Mouse (Mus musculus) heart, embryonic 12.5 days (tissue): ENCODE measurements at regions not wholly inside any gene's neighbourhood (a gene's known extent, or its start where the extent isn't known, plus 50 kb on each side); places are given as distances from the start of the nearest gene placed in this dataset.

ENCODE experiments used
- ATAC-seq: fragments of 200-750 bp; cut with Nextera tagmentation; 2 replicates; pipeline ENCODE4 v1.8.0; 2017; ENCODE audit warnings: moderate TSS enrichment, moderate library complexity; ENCODE audit not compliant: insufficient number of reproducible peaks, low FRiP score
- H3K27ac ChIP-seq: fragments of 300-500 bp; sonication (generic); 2 replicates; pipeline ENCODE4 v1.5.1; 2016; ENCODE audit warnings: mild to moderate bottlenecking, moderate library complexity; ENCODE audit not compliant: poor library complexity, severe bottlenecking
- H3K27me3 ChIP-seq: fragments of 300-500 bp; sonication (generic); replicated peaks from 2 replicates; pipeline ENCODE4 v1.6.1; 2016; ENCODE audit warnings: mild to moderate bottlenecking, moderate library complexity
- H3K36me3 ChIP-seq: fragments of 300-500 bp; sonication (generic); 2 replicates; pipeline ENCODE4 v1.6.1; 2016; ENCODE audit warnings: mild to moderate bottlenecking, moderate library complexity
- H3K4me1 ChIP-seq: fragments of 300-500 bp; sonication (generic); replicated peaks from 2 replicates; pipeline ENCODE4 v1.6.1; 2016; ENCODE audit warnings: mild to moderate bottlenecking
- H3K4me2 ChIP-seq: fragments of 300-500 bp; sonication (generic); 2 replicates; pipeline ENCODE4 v1.6.1; 2016; ENCODE audit warnings: mild to moderate bottlenecking, moderate library complexity
- H3K4me3 ChIP-seq: fragments of 300-500 bp; sonication (generic); 2 replicates; pipeline ENCODE4 v1.5.1; 2016; ENCODE audit warnings: mild to moderate bottlenecking
- H3K9ac ChIP-seq: fragments of 300-500 bp; sonication (generic); 2 replicates; pipeline ENCODE4 v1.6.1; 2016; ENCODE audit warnings: mild to moderate bottlenecking, moderate library complexity
- H3K9me3 ChIP-seq: fragments of 300-500 bp; sonication (generic); replicated peaks from 2 replicates; pipeline ENCODE4 v1.6.1; 2016; ENCODE audit warnings: mild to moderate bottlenecking, moderate library complexity
- WGBS: fragments of 180-500 bp; shearing (Covaris S2); methylation state at CpG from one replicate; pipeline ENCODE4 v1.1.7; 2016; 5-methylcytosine and 5-hydroxymethylcytosine counted together

- Histone ChIP-seq H3K4me2 (no peak overlapping the region), H3K27ac (no peak overlapping the region), H3K27me3 (peaks cover 8% of the 10 kb centered on the region; the same call in 1 of the 2 replicates), H3K4me1 (no peaks in the 10 kb centered on the region), H3K4me3 (no peak overlapping the region), H3K9me3 (no peaks in the 10 kb centered on the region), H3K9ac (no peak overlapping the region), H3K36me3 (no peaks in the 10 kb centered on the region)
- WGBS = 77% methylated on average over 8 of the region's 8 CpGs
- ATAC-seq = no peak
These were observed 387.8 kb upstream of the Cdh4 start for GRCm38 (mm10) chr2:179054441-179054840.

- no peak overlapping the region for H3K27ac ChIP-seq
- no peak overlapping the region for H3K4me2 ChIP-seq
- H3K9me3 ChIP-seq = no peaks in the 10 kb centered on the region
- no peak overlapping the region for H3K4me3 ChIP-seq
- H3K4me1 ChIP-seq = no peaks in the 10 kb centered on the region
- no peaks in the 10 kb centered on the region for H3K27me3 ChIP-seq
- 43% methylated on average over 8 of the region's 8 CpGs for WGBS
- no peak overlapping the region for H3K9ac ChIP-seq
- no peak for ATAC-seq
- H3K36me3 ChIP-seq = no peaks in the 10 kb centered on the region
These were observed 377.6 kb upstream of the Cdh4 start for GRCm38 (mm10) chr2:179064616-179065015.

- 60% methylated on average over 6 of the region's 6 CpGs for WGBS
- no peaks in the 10 kb centered on the region for H3K27me3 ChIP-seq
- no peak overlapping the region for H3K4me2 ChIP-seq
- no peak overlapping the region for H3K4me3 ChIP-seq
- H3K36me3 ChIP-seq = no peaks in the 10 kb centered on the region
- H3K9me3 ChIP-seq = no peaks in the 10 kb centered on the region
- H3K9ac ChIP-seq = no peak overlapping the region
- H3K27ac ChIP-seq = no peak overlapping the region
- ATAC-seq = no peak
- H3K4me1 ChIP-seq = no peaks in the 10 kb centered on the region
These were observed 372.7 kb upstream of the Cdh4 start for GRCm38 (mm10) chr2:179069520-179069919.

GRCm38 (mm10) chr2:179070346-179070745, 371.9 kb upstream of the Cdh4 start:
- no peak for ATAC-seq
- Histone ChIP-seq H3K4me3 (no peak overlapping the region), H3K9ac (no peak overlapping the region), H3K4me1 (no peaks in the 10 kb centered on the region), H3K4me2 (no peak overlapping the region), H3K27me3 (0 out of 2 replicates have a peak, but pooled peaks cover 4% of the 10 kb centered on the region), H3K36me3 (no peaks in the 10 kb centered on the region), H3K9me3 (no peaks in the 10 kb centered on the region), H3K27ac (no peak overlapping the region)
- 39% methylated on average over 1 of the region's 1 CpGs for WGBS

- no peak for ATAC-seq
- WGBS = 71% methylated on average over 13 of the region's 13 CpGs
- Histone ChIP-seq H3K27ac (no peak overlapping the region), H3K9me3 (no peaks in the 10 kb centered on the region), H3K27me3 (no peaks in the 10 kb centered on the region), H3K9ac (no peak overlapping the region), H3K4me3 (no peak overlapping the region), H3K4me1 (no peaks in the 10 kb centered on the region), H3K36me3 (no peaks in the 10 kb centered on the region), H3K4me2 (no peak overlapping the region)
These were observed 361.6 kb upstream of the Cdh4 start for GRCm38 (mm10) chr2:179080462-179081274.

- 81% methylated on average over 9 of the region's 9 CpGs for WGBS
These were observed 355.3 kb upstream of the Cdh4 start for GRCm38 (mm10) chr2:179086915-179087314.

GRCm38 (mm10) chr2:179091480-179091879, 350.8 kb upstream of the Cdh4 start:
- Histone ChIP-seq H3K4me3 (no peak overlapping the region), H3K9me3 (no peaks in the 10 kb centered on the region), H3K4me1 (no peaks in the 10 kb centered on the region), H3K27me3 (no peaks in the 10 kb centered on the region), H3K4me2 (no peak overlapping the region), H3K36me3 (no peaks in the 10 kb centered on the region), H3K9ac (no peak overlapping the region), H3K27ac (no peak overlapping the region)
- 65% methylated on average over 3 of the region's 3 CpGs for WGBS
- ATAC-seq = no peak

More at GRCm38 (mm10) chr2:179086915-179087314, 355.3 kb upstream of the Cdh4 start:
- no peaks in the 10 kb centered on the region for H3K4me1 ChIP-seq
- ATAC-seq = no peak
- no peak overlapping the region for H3K9ac ChIP-seq
- H3K27ac ChIP-seq = no peak overlapping the region
- H3K9me3 ChIP-seq = no peaks in the 10 kb centered on the region
- no peaks in the 10 kb centered on the region for H3K27me3 ChIP-seq
- no peak overlapping the region for H3K4me2 ChIP-seq
- H3K4me3 ChIP-seq = no peak overlapping the region
- no peaks in the 10 kb centered on the region for H3K36me3 ChIP-seq

- no peaks in the 10 kb centered on the region for H3K36me3 ChIP-seq
- H3K9ac ChIP-seq = no peak overlapping the region
- no peak overlapping the region for H3K4me3 ChIP-seq
- no peak overlapping the region for H3K27ac ChIP-seq
- H3K27me3 ChIP-seq = no peaks in the 10 kb centered on the region
- ATAC-seq = no peak
- WGBS = 75% methylated on average over 11 of the region's 11 CpGs
- no peaks in the 10 kb centered on the region for H3K4me1 ChIP-seq
- no peak overlapping the region for H3K4me2 ChIP-seq
- no peaks in the 10 kb centered on the region for H3K9me3 ChIP-seq
These were observed 348.2 kb upstream of the Cdh4 start for GRCm38 (mm10) chr2:179093996-179094395.

GRCm38 (mm10) chr2:179095981-179096380, 346.2 kb upstream of the Cdh4 start:
- H3K27ac ChIP-seq = no peak overlapping the region
- no peaks in the 10 kb centered on the region for H3K27me3 ChIP-seq
- no peaks in the 10 kb centered on the region for H3K4me1 ChIP-seq
- H3K9ac ChIP-seq = no peak overlapping the region
- H3K4me2 ChIP-seq = no peak overlapping the region
- no peak for ATAC-seq
- no peaks in the 10 kb centered on the region for H3K9me3 ChIP-seq
- WGBS = 83% methylated on average over 3 of the region's 3 CpGs
- H3K36me3 ChIP-seq = no peaks in the 10 kb centered on the region
- H3K4me3 ChIP-seq = no peak overlapping the region

GRCm38 (mm10) chr2:179096861-179097260, 345.4 kb upstream of the Cdh4 start:
- Histone ChIP-seq H3K4me1 (no peaks in the 10 kb centered on the region), H3K9ac (no peak overlapping the region), H3K9me3 (no peaks in the 10 kb centered on the region), H3K36me3 (no peaks in the 10 kb centered on the region), H3K27me3 (no peaks in the 10 kb centered on the region), H3K27ac (no peak overlapping the region), H3K4me3 (no peak overlapping the region), H3K4me2 (no peak overlapping the region)
- no peak for ATAC-seq
- 74% methylated on average over 4 of the region's 4 CpGs for WGBS

- Histone ChIP-seq H3K9me3 (no peaks in the 10 kb centered on the region), H3K4me3 (no peak overlapping the region), H3K27me3 (no peaks in the 10 kb centered on the region), H3K36me3 (no peaks in the 10 kb centered on the region), H3K27ac (no peak overlapping the region), H3K4me1 (no peaks in the 10 kb centered on the region), H3K9ac (no peak overlapping the region), H3K4me2 (no peak overlapping the region)
- WGBS = 79% methylated on average over 1 of the region's 1 CpGs
- ATAC-seq = no peak
These were observed 342.4 kb upstream of the Cdh4 start for GRCm38 (mm10) chr2:179099783-179100182.

- WGBS = 57% methylated on average over 1 of the region's 1 CpGs
- ATAC-seq = no peak
- H3K27me3 ChIP-seq = no peaks in the 10 kb centered on the region
- H3K9me3 ChIP-seq = no peaks in the 10 kb centered on the region
- no peak overlapping the region for H3K4me2 ChIP-seq
- H3K9ac ChIP-seq = no peak overlapping the region
- H3K36me3 ChIP-seq = no peaks in the 10 kb centered on the region
- H3K4me1 ChIP-seq = no peaks in the 10 kb centered on the region
- H3K27ac ChIP-seq = no peak overlapping the region
- no peak overlapping the region for H3K4me3 ChIP-seq
These were observed 339.1 kb upstream of the Cdh4 start for GRCm38 (mm10) chr2:179103114-179103513.
